Mouse (Mus musculus): ENCODE results near the gene Hnrnpul2.
A peak's percentile ranks its signal among the peaks of the same experiment; 100 is the strongest.

Hnrnpul2 gene

DNA sequence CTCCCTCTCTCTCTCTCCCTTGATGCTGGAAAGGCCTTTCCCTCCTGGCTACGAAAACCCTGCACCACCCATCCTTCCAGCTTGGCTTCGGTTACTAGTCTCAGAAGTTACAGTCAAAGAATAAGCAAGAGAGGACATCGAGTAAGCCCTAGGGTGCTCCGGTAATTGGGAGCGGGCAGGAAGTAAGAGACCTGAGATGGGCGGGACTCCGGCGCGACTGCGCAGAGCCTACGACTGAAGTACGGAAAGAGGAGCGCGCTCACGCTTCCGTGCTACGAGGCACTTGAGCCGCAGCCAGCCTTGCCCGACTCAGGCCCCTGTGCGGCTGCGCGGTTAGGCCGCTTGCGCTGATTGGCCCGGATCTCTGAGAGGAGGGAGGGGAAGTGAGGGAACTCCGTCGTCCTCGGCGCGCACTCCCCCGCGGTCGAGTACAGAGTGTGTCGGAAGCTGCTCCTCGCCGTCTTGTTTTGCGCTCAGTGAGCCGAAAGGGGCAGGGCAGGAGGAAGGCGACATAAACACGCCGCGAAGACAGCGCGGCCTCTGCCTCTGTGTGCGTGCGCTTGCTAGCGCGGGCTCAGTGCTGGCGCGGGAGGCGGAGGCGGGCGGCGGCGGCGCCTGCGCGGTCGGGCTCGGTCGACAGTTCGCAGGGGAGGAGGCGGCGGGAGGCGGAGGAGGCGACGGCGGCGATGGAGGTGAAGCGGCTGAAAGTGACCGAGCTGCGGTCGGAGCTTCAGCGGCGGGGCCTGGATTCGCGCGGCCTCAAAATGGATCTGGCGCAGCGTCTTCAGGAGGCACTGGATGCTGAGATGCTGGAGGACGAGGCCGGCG lies at the start of gene Hnrnpul2:
TSS of gene Hnrnpul2 (plus strand) at position 415 of the 828 bp plus-strand sequence.
- peak; percentile 99 for DNase-seq (ENCODE audit: low spot score)

DNA sequence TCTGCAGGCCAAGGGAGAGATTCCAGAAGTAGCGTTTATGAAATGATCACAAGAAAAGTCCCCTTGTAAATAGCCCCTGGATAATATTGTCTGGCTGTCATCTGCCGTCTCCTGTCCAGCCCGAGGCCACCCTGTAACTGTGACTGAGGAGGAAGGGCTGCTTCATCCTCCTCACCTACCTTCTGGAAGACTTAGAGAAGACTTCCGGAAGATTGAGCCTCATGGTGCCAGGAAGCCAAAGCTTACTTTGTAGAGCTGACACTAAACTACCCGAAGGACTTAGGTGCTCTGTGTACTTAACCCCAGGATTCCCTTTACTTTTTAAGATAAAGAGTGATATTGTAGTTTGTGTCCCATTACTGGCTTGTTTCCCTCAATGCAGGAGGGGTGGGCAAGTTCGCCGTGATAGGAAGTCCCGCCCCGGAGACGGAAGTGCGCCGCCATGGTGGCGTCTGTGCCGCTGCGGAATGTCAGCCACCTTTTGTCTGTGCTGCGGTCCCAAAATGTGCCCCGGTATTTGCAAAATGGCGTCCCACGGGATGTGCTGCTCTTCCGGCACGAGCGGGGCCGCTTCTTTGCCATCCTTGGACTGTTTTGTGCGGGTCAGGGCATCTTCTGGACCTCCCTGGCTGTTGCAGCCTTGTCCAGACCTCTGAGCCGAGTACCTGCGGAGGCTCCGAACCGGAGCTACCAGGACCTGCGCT lies 49.1 kb upstream of the Hnrnpul2 start, which contains the start of gene Tmem223:
TSS of gene Tmem223 (plus strand) at position 430 of the 704 bp plus-strand sequence.
- DNase-seq (ENCODE audit: low spot score) = peak; percentile 70

DNA sequence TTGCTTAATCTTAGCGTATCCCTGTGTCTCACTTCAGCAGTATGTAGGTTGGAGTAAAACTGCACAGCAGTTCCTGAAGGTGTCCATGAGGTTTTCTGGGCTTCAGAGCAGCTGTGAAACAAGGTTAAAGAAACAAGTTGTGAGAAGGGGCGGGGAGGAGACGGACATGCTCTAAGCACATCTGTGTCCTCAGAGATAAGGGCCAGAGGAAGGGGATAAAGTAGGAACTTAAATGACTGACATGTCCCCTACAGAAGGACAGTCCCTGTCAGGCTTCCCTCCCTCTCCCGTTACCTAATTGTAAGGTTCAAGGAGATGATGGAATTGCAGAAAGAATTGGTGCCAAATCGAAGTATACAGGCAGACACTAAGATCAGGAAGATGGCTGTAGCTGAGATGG lies 46.8 kb upstream of the Hnrnpul2 start:
- no peak for DNase-seq (ENCODE audit: low spot score)

DNA sequence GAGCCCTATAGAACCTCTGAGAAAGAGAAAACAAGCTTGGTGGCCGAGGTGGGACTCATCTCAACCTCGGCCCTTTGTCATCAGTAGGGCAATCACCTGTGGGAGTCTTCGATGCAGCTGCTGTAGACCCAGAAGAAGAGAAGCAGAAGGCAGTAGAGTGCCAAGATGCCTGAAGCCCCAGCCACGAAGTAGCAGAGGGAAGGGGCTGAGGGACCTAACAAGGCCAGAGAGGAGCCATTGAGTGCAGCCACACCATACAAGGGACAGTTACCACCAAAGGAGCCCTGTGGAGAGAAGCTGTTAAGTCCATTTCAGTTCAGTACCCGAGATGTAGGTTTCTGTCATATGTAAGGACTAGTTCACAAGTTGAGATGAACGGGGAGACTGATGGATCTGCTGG lies 46.4 kb upstream of the Hnrnpul2 start:
- no peak for DNase-seq (ENCODE audit: low spot score)

DNA sequence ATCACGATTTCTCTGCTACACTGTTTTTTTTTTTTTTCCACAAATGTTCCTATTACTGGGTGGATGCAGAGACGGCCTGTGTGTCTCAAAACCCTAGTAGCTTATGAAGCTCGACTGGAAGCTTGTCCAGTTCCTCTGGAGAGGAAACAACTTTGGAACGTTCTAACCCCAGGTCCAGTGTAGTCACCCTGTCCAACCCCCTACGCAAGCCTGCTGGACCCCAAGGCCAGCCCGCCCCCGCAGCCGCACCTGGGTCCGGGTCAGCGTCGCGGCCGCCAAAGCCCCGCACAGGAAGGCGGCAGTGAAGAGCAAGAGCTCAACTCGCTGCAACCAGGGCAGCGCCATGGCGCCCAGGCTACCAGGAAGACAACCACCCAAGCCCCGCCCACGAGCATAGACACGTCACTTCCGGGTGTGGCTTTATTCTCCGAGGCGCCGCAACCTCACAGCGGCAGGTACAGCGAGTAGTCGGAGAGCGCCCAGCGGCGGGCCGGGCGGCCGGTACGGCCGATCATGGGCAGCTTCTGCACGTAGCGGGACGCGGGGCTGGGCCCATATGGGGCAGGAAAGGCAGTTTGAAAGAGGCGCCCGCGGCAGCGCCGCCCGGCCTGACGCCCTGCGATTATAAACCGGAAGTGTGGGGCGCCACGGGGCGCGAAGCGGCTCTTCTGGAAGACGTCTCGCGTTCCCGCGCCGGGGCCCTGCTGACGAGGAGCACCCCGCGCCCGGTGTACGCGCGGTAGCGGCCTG lies 45.5 kb upstream of the Hnrnpul2 start, which contains the start of gene Tmem179b:
TSS of gene Tmem179b (minus strand) at position 382 of the 750 bp plus-strand sequence.
- peak; percentile 94 for DNase-seq (ENCODE audit: low spot score)

GRCm38 (mm10) chr19:8774951-8775421 lies 44.8 kb upstream of the Hnrnpul2 start:
- no peak for DNase-seq (ENCODE audit: low spot score)

DNA sequence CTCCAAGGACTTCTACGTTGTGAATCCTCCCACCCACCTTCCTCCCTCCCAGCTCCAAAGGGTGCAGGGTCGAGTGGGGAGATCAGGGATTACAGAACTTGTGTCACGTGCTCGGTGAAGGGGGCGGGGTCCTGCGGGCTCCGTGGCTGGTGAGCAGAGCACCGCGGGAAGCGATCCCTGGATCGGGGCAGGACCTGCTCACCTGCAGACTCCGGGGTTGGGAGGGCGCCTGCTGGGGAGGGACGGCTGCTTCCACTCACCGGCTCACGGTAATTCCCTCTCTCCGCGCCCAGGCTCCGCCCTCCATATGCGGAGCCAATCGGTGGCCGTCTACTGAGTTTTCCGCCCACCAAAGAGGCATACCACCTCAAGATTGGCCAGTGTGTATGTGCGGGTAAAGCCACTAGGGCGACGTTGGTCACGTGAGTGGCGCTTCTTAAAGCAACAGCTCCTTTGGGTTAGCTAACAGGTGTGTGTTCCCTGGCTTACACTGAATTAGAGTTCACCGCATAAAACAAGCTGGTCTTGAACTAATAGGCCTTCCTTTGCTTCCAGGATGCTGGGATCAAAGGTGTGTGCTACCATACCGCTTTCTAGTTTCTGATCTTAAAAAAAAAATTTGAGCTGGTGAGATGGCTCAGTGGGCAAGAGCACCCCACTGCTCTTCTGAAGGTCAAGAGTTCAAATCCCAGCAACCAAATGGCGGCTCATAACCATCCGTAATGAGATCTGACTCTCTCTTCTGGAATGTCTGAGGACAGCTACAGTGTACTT lies 33.6 kb upstream of the Hnrnpul2 start, which contains the start of gene Taf6l:
TSS of gene Taf6l (minus strand) at position 410 of the 774 bp plus-strand sequence.
- peak; percentile 92 for DNase-seq (ENCODE audit: low spot score)

- DNase-seq (ENCODE audit: low spot score) = no peak
Observed at GRCm38 (mm10) chr19:8788521-8788920, 31.3 kb upstream of the Hnrnpul2 start.

GRCm38 (mm10) chr19:8789171-8789570 lies 30.6 kb upstream of the Hnrnpul2 start:
- DNase-seq (ENCODE audit: low spot score) = no peak

- DNase-seq (ENCODE audit: low spot score) = no peak
Observed at GRCm38 (mm10) chr19:8790171-8790570, 29.6 kb upstream of the Hnrnpul2 start.

GRCm38 (mm10) chr19:8798264-8798946 lies 21.4 kb upstream of the Hnrnpul2 start, which contains the start of gene Polr2g:
Polr2g (minus strand) TSS chr19:8798577.
- peak; percentile 89 for DNase-seq (ENCODE audit: low spot score)

DNA sequence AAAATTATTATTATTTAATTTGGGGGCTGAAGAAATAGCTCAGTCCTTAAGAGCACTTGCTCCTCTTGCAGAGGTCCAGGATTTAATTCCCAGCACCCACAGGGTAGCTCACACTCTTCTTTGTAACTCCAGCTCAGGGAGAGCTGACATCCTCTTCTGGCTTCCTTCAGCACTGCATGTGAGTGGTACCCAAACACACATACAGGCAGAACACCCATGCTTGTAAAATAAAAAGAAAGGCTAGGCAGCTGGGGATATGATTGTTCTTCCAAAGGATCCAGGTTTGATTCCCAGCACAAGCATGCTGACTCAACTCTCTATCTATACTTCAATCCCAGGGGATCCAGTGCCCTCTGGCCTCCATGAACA lies 20.9 kb upstream of the Hnrnpul2 start:
- DNase-seq (ENCODE audit: low spot score) = no peak

- peak; percentile 96 for DNase-seq (ENCODE audit: low spot score)
Observed at GRCm38 (mm10) chr19:8802130-8802821, 17.5 kb upstream of the Hnrnpul2 start, which contains the start of gene Zbtb3. Zbtb3 (plus strand) TSS chr19:8802555.

DNA sequence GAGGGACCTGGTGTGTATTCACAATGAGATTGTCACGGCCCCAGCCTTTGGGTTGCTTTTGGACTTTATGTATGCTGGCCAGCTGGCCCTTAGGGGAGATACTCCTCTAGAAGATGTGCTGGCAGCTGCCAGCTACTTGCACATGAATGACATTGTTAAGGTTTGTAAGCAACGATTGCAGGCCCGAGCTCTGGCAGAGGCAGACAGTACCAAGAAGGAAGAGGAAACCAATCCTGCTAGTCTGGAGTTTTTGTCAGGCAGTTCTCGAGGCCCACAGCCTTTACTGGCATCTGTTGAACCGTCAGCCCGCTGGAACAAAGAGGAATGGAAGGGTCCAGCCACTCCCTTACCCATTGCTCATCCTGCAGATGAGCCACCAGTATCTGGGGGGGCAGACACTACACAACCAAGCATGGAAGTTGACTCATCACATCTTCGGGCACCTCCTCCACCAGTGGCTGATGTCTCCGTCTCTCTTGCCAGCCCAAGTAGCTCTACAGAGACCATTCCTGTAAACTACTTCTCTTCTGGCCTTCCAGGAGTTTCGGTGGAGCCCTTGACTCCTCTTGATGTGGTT lies 16.5 kb upstream of the Hnrnpul2 start:
- DNase-seq (ENCODE audit: low spot score) = no peak

GRCm38 (mm10) chr19:8803879-8804660 lies 15.7 kb upstream of the Hnrnpul2 start:
- DNase-seq (ENCODE audit: low spot score) = no peak

DNA sequence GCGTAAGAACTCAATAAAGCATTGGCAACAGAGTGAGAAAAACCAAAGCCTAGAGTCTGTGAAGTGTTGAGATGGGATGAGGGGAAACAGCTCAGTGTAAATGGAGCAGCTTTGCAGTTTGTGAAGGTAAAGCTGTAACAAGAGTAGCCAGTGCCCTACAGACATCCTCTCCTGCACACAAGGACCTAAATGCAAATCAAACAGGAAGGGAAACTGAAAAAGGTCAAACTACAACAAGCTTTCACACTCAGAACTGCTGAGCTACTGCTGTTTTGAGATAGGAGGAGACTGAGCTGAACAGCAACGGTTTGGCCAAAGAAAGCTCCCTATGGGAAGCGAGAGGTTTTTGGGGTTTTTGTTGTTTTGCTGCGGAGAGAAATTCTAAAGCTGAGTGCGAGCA lies 13.0 kb upstream of the Hnrnpul2 start:
- DNase-seq (ENCODE audit: low spot score) = no peak

GRCm38 (mm10) chr19:8815812-8816211 lies 4.0 kb upstream of the Hnrnpul2 start:
- DNase-seq (ENCODE audit: low spot score) = no peak

- no peak for DNase-seq (ENCODE audit: low spot score)
Observed at GRCm38 (mm10) chr19:8817001-8817400, 2.8 kb upstream of the Hnrnpul2 start.

GRCm38 (mm10) chr19:8818301-8818798 lies 1.5 kb upstream of the Hnrnpul2 start:
- no peak for DNase-seq (ENCODE audit: low spot score)

All from testis, postnatal 14 days (tissue).